Mouse (Mus musculus) embryo, embryonic 11 days (tissue): ENCODE results near the gene Tle1.

Experiments
- DNase-seq: peaks from one replicate; pipeline ENCODE4 v3.0.0-alpha.2; 2015

The Tle1 gene

DNA sequence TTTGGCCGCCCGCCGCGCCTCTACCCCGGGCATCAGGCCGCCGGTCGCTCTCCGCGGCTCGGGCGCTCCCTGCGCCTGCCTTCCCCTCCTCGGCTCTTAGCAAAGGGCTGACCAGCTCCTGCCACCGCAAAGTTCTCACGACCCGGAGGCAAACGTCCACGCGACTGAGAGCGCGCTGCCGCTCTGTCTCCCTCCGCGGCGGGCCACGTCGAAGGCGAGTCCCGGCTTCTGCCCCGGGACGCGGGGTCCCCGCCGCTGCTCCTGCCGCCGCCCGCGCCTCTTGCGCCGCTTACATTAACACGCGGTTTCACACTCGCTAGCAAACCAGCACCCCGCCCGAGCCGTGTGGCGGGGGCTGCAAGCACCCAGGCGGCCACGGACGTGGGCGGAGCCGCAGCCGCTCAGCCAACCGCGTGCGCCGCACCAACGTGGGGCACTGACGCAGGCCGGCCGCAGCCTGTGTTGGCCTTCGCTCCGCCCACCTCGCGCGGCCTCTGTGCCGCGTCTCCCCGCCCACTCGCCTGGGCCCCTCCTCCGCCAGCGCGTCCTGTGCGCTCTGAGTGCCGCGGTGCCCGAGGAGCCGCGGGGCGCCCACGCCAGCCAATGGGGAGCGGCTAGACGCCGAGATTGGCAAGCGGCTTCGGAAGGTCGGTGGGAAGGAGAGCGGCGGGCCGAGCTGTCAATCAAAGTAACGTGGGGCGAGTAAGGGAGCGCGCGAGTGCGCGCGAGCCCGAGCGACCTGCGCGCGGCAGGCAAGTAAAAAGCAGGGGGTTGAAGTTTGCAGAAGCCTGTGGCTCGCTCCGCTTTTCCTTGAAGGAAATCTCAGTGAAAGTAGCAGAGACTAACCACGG, at the start of gene Tle1:
Gene Tle1, minus strand, starts transcription at position 361 of the 851 bp plus-strand sequence.
- peak; percentile 100 for DNase-seq

DNA sequence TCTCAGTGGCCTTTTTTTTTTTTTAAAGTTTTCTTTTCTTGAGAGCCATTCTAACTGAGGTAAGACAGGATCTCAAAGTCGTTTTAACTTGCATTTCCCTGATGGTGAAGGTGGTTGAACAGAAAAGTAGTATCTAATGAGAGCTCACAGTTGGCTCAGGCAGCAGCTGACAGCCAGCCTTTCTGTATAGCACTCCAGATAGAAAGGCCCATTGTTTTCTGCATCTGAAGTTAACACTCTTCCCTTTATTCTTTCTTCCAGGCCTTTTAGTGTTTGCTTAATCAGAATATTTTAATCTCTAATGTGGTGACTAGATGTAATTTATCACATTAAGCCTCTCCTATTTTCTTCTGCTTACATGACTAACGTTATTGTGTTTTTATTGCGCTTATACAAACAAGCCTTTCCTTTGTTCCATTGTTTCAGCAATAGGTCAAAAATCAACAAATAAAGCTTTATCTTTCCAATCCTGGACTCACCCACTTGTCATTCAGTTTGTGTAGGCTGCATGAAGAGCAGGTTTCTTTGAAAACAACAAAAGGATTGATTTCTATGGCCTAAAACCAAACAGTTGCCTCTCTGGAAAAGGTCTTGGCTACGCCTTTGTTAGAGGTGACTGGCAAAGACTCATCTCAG, 33.0 kb upstream of the Tle1 start:
- peak; percentile 37 for DNase-seq

DNA sequence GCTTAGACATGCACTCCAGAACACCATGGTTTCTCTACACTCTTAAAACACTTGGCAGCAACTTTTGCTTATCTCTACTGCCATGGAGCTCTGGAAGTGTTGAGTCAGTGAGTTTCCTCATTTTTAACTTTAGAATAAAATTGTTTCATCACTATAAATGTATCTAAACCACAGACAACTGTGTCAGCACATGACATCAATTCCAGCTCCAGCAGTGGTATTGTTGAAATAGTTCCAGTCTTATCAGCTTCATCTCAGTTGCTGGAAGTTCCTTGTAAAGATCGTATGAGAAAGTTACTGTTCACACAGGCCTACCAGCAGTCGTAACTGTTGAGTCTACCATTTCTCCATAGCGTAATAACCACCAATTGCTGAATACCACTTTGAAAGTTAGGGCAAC, 31.5 kb upstream of the Tle1 start:
- no peak for DNase-seq

DNA sequence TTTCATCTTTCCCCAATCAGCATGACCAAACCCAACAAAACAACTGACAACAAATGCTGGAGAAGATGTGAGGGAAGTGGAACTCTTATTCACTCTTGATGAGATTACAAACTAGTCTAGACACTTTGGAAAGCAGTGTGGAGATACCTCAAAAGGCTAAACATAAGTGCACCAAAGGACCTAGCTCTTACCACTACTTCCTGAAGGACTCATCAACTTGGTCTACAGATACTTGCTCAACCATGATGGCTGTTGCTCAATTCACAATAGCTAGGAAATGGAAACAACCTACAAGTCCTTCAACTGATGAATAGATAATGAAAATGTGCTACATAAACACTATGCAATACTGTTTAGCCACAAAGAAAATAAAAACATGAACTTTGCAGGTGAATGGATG, 30.1 kb upstream of the Tle1 start:
- no peak for DNase-seq

DNA sequence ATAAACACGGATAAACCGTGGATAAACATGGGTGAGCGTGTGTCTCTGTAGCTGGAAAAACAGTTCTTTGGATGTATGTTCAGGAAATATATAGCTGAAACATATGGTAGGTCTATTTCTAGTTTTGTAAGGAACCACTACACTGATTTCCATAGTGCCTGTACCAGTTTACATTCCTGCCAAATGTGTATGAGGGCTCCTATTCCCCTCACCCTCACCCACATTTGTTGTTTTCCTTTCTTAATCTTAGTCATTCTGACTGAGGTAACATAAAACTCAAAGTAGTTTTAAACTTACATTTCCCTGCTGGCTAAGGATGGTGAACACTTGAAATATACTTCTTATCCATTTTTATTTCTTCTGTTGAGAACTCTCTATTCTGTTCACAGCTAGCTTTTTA, 20.9 kb upstream of the Tle1 start:
- no peak for DNase-seq

- DNase-seq, result peak; percentile 63
Measured at GRCm38 (mm10) chr4:72204420-72205045, 3.8 kb upstream of the Tle1 start.

GRCm38 (mm10) chr4:72201521-72201991, 837 bp upstream of the Tle1 start:
- peak; percentile 75 for DNase-seq

DNA sequence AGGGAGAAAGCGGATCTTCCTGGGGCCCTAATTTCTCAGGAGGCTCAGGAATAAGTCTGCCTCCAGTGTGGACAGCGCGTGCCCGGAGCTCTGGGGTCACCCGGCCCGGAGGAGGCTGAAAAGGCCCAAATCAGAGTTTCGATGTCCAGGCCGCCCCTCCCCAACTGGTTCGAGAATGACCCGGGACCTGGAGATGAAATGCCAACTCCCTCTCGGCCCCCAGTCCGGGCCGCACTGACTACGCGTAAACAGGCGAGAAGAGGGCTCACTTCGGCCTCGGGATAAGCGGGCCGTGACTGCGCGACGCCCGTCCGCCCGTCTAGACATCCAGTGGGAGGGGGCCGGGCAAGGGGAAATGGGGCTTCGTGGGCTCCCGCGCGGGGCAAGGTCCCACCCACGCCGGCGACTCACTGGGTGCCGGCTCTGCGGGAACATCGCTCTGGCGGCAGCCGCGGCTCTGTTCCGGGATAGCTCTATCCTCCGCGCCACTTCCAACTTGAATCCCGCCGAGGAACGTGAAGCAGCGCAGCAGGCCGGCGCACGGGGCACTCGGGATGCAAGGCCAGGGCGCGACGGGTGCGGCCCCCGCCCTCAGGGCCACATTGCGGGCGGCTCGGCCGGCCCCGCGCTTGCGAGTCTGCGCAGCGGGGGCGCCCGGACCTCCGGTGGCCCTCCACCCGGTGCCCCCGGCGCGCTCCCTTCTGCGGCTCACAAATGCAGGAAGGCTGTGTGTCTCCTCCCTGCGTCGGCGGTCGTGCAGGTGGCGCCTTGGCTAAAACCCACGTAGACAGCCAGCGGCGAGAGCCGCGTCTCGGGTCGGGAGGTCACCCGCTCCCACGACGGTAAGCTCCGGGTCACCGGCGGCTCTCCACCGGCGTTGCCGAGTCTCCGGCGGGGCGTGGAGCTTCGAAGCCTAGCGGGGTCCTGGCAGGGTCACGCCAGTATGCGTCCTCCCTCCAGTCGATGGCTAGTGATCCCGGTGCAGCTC, 854 bp downstream of the Tle1 start:
- DNase-seq, result peak; percentile 75

DNA sequence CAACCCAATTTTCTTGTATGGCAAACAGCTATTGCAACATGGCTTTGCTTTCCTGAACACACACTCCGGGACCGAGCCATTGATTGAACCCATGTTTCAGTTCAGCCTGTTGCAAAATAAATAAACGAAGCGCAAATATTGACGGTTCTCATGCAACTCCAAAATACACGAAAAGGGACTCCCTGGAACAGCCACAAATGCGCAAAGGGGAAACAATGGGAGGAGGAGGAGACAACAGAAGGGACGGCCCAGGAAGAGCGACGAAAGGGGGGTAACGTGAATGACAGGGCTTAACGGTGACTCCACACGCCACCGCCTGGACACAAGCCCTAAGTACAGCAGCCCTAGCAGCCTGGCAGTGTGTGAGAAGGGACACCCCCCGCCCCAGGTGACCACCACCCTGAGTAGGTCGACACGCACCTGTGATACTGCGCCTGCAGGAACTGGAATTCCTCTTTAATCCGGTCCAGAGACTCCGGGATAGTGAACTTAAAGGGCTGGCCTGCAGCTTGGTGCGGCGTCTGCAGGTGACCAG, 1.8 kb downstream of the Tle1 start:
- peak; percentile 90 for DNase-seq

DNA sequence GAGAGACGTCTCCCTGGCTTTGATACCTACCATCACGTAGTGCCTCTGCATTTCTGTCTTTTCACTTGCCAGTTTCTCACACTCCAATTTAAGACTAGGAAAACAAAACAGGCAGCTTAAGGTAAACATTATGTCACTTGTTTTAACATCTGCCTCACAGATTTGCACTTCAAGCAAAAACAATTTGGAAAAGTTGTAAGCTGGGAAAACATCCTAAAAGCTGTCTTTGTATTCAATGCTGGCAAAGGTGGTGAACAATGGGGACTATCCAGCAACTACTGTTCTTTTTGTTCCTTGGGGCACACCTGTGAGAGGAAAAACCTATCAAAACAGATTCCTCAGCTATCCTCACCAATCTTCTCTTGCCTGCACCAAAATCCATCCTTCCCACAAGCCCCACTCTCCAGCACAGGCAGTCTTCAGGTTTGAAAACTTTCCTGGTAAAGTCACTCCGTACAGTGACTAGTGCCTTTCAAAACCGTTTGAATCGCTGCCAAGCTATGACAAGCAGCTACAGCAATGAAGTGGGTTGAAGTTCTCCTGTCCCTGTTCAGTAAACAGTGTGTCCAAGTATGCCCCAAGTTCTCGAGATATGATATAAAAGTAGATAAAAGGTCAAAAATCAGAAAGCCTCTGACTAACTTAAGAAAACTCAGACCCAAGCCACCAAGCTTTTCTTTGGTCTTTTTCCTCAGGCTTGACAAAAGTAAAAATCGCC, 2.7 kb downstream of the Tle1 start:
- no peak for DNase-seq

GRCm38 (mm10) chr4:72195116-72195835, 5.4 kb downstream of the Tle1 start:
- DNase-seq, result peak; percentile 33

GRCm38 (mm10) chr4:72193276-72193675, 7.4 kb downstream of the Tle1 start:
- no peak for DNase-seq

- DNase-seq, result no peak
Measured at GRCm38 (mm10) chr4:72184476-72184875, 16.2 kb downstream of the Tle1 start.

DNA sequence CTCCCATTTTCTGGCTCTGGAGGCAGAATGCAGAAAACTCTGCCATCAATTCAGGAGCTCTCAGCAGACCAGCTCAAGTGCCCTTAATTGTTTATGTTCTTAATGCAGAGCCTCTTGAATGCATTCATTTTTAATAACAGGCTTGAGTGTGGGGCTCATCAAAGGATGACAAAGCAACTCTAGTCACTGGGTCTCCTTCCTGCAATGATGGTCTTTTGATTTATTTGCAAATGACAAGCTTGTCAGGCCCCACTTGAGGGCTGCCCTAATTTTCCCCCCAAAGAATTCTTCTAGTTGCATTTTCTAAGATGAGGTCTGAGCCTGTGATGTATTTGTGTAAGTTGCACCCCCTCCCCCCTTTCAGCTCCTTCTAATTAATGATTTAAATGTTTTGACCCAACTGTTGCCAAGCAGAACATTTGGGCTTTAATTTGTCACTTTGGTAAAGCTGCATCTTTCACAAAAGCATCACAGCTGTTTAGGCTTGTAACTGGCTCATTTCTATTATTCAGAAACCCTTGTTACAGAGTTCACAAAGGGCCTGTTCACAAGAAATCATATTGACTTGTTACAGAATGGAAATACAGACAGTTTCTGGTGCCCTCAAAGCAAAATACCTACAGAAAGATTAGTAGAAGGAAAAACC, 18.3 kb downstream of the Tle1 start:
- DNase-seq, result no peak

GRCm38 (mm10) chr4:72175943-72176342, 24.8 kb downstream of the Tle1 start:
- DNase-seq, result no peak

GRCm38 (mm10) chr4:72168267-72168666, 32.5 kb downstream of the Tle1 start:
- DNase-seq, result peak; percentile 45

DNA sequence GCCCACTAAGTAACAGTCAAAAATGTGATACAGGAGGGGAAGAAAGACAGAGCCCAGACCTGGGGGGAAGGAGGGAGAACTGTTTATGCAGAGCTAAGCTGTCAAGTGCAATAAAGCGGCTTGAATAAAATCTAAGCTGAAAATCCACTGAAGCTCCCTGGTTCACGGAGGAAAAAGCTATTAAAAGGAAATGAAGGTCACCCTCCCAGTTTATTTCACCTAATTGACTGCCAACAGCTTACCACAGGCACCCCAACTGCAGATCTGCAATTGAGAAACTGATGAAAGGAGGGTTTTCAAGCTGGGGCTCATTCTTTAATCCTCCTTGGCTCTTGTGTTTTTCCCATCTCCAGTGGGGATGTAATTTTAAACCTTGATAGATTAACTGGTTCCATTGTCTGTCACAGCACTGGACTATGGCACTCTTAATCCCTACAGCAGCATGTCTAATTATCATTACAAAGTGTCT, 32.9 kb downstream of the Tle1 start:
- DNase-seq, result peak; percentile 66

- DNase-seq, result no peak
Measured at GRCm38 (mm10) chr4:72167171-72167570, 33.5 kb downstream of the Tle1 start.

DNA sequence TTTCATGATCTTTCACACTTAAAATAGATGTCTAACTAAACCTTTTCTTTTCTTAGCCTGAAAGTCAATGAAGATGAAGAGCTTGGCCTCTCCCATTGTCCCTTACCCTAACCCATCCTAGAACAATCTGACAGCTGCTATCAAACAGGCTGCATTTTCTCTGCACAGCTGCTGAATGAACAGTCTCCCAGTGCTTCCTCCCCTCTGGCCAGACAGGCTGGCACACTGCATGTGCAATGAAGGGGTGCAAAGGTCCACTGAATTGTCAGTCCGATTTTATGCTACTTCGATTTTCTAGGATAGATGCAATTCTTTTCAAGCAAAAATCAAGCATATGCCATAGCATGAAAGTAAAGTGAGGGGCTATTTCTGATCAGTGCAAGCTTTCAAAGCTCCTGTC, 34.2 kb downstream of the Tle1 start:
- DNase-seq, result peak; percentile 34

- no peak for DNase-seq
Measured at GRCm38 (mm10) chr4:72165765-72166164, 35.0 kb downstream of the Tle1 start.
